Mouse (Mus musculus): ENCODE results near the gene Lrrc8c. TPM values are rescaled to one million over a fixed set of nuclear protein-coding genes. Genes with fewer than 3 reads are reported as not detected.

The Lrrc8c gene
- polyA plus RNA-seq, 1 experiment from 2014 or later: 10.1 TPM

GRCm38 (mm10) chr5:105490211-105490610 lies 29.0 kb upstream of the Lrrc8c start:
- H3K36me3 ChIP-seq (ENCODE audit: control insufficient read depth, insufficient read depth, low read length): no peaks in the 10 kb centered on the region
- ATAC-seq (replicated peaks; ENCODE audit: low FRiP score): no peak
- H3K9ac ChIP-seq (ENCODE audit: low read length): no peak overlapping the region
- no peak overlapping the region for H3K4me3 ChIP-seq (ENCODE audit: low read depth, low read length)
- H3K4me1 ChIP-seq (replicated peaks; ENCODE audit: control insufficient read depth, insufficient read depth, low read length): peaks cover 8% of the 10 kb centered on the region; the same call in 1 of the 2 replicates
- H3K9me3 ChIP-seq (ENCODE audit: control insufficient read depth, low read length): no peaks in the 10 kb centered on the region
- 92% methylated on average over 5 of the region's 5 CpGs for WGBS
- no peak for DNase-seq (ENCODE audit: low spot score)
- no peak overlapping the region for H3K4me2 ChIP-seq (ENCODE audit: low read depth, low read length, severe bottlenecking)
- H3K27ac ChIP-seq (ENCODE audit: low read depth, low read length): no peak overlapping the region
- H3K27me3 ChIP-seq (ENCODE audit: control insufficient read depth, insufficient read depth, low read length): no peaks in the 10 kb centered on the region; the same call in 1 of the 2 replicates

- no peak overlapping the region for H3K4me3 ChIP-seq (ENCODE audit: low read depth, low read length)
- ATAC-seq (replicated peaks; ENCODE audit: low FRiP score) (peak; percentile 40; the same call in 1 of the 2 replicates), DNase-seq (ENCODE audit: low spot score) (peak; percentile 57)
- no peaks in the 10 kb centered on the region for H3K36me3 ChIP-seq (ENCODE audit: control insufficient read depth, insufficient read depth, low read length)
- WGBS: 58% methylated on average over 4 of the region's 4 CpGs
- no peaks in the 10 kb centered on the region for H3K9me3 ChIP-seq (ENCODE audit: control insufficient read depth, low read length)
- peaks cover 15% of the 10 kb centered on the region for H3K4me1 ChIP-seq (replicated peaks; ENCODE audit: control insufficient read depth, insufficient read depth, low read length)
- H3K27ac ChIP-seq (ENCODE audit: low read depth, low read length): no peak overlapping the region
- no peak overlapping the region for H3K4me2 ChIP-seq (ENCODE audit: low read depth, low read length, severe bottlenecking)
- no peaks in the 10 kb centered on the region; the same call in 1 of the 2 replicates for H3K27me3 ChIP-seq (ENCODE audit: control insufficient read depth, insufficient read depth, low read length)
- H3K9ac ChIP-seq (ENCODE audit: low read length): no peak overlapping the region
Observed at GRCm38 (mm10) chr5:105491389-105491788, 27.8 kb upstream of the Lrrc8c start.

- DNase-seq (ENCODE audit: low spot score) (peak; percentile 68), ATAC-seq (replicated peaks; ENCODE audit: low FRiP score) (peak; percentile 53)
- Histone ChIP-seq H3K4me3 (ENCODE audit: low read depth, low read length) (no peak overlapping the region), H3K4me1 (replicated peaks; ENCODE audit: control insufficient read depth, insufficient read depth, low read length) (peaks cover 16% of the 10 kb centered on the region), H3K9me3 (ENCODE audit: control insufficient read depth, low read length) (no peaks in the 10 kb centered on the region), H3K4me2 (ENCODE audit: low read depth, low read length, severe bottlenecking) (no peak overlapping the region), H3K9ac (ENCODE audit: low read length) (no peak overlapping the region), H3K27ac (ENCODE audit: low read depth, low read length) (no peak overlapping the region), H3K36me3 (ENCODE audit: control insufficient read depth, insufficient read depth, low read length) (no peaks in the 10 kb centered on the region), H3K27me3 (ENCODE audit: control insufficient read depth, insufficient read depth, low read length) (no peaks in the 10 kb centered on the region; the same call in 1 of the 2 replicates)
- 16% methylated on average over 10 of the region's 10 CpGs for WGBS
Observed at GRCm38 (mm10) chr5:105492367-105493246, 26.6 kb upstream of the Lrrc8c start.

GRCm38 (mm10) chr5:105493377-105493776 lies 25.8 kb upstream of the Lrrc8c start:
- Histone ChIP-seq H3K27me3 (ENCODE audit: control insufficient read depth, insufficient read depth, low read length) (no peaks in the 10 kb centered on the region; the same call in 1 of the 2 replicates), H3K27ac (ENCODE audit: low read depth, low read length) (no peak overlapping the region), H3K9ac (ENCODE audit: low read length) (no peak overlapping the region), H3K9me3 (ENCODE audit: control insufficient read depth, low read length) (no peaks in the 10 kb centered on the region), H3K4me2 (ENCODE audit: low read depth, low read length, severe bottlenecking) (no peak overlapping the region), H3K36me3 (ENCODE audit: control insufficient read depth, insufficient read depth, low read length) (no peaks in the 10 kb centered on the region), H3K4me3 (ENCODE audit: low read depth, low read length) (no peak overlapping the region), H3K4me1 (replicated peaks; ENCODE audit: control insufficient read depth, insufficient read depth, low read length) (peaks cover 18% of the 10 kb centered on the region)
- WGBS: 65% methylated on average over 7 of the region's 7 CpGs
- ATAC-seq (replicated peaks; ENCODE audit: low FRiP score) (no peak), DNase-seq (ENCODE audit: low spot score) (no peak)

- H3K9me3 ChIP-seq (ENCODE audit: control insufficient read depth, low read length): no peaks in the 10 kb centered on the region
- no peaks in the 10 kb centered on the region; the same call in 1 of the 2 replicates for H3K27me3 ChIP-seq (ENCODE audit: control insufficient read depth, insufficient read depth, low read length)
- WGBS: 25% methylated on average over 10 of the region's 10 CpGs
- H3K27ac ChIP-seq (ENCODE audit: low read depth, low read length): no peak overlapping the region
- no peaks in the 10 kb centered on the region for H3K36me3 ChIP-seq (ENCODE audit: control insufficient read depth, insufficient read depth, low read length)
- no peak for ATAC-seq (replicated peaks; ENCODE audit: low FRiP score)
- H3K4me1 ChIP-seq (replicated peaks; ENCODE audit: control insufficient read depth, insufficient read depth, low read length): peaks cover 19% of the 10 kb centered on the region
- DNase-seq (ENCODE audit: low spot score): peak; percentile 61
- H3K4me3 ChIP-seq (ENCODE audit: low read depth, low read length): no peak overlapping the region
- peak overlapping the region; percentile 13; the same call in 1 of the 2 replicates for H3K4me2 ChIP-seq (ENCODE audit: low read depth, low read length, severe bottlenecking)
- no peak overlapping the region for H3K9ac ChIP-seq (ENCODE audit: low read length)
Observed at GRCm38 (mm10) chr5:105494246-105494917, 24.8 kb upstream of the Lrrc8c start.

- Histone ChIP-seq H3K27ac (ENCODE audit: low read depth, low read length) (no peak overlapping the region; the same call in 1 of the 2 replicates), H3K27me3 (ENCODE audit: control insufficient read depth, insufficient read depth, low read length) (no peaks in the 10 kb centered on the region; the same call in 1 of the 2 replicates), H3K4me1 (replicated peaks; ENCODE audit: control insufficient read depth, insufficient read depth, low read length) (peaks cover 21% of the 10 kb centered on the region), H3K36me3 (ENCODE audit: control insufficient read depth, insufficient read depth, low read length) (no peaks in the 10 kb centered on the region), H3K9ac (ENCODE audit: low read length) (peak overlapping the region; percentile 24; the same call in 1 of the 2 replicates), H3K4me2 (ENCODE audit: low read depth, low read length, severe bottlenecking) (peak overlapping the region; percentile 49), H3K4me3 (ENCODE audit: low read depth, low read length) (peak overlapping the region; percentile 8; the same call in 1 of the 2 replicates), H3K9me3 (ENCODE audit: control insufficient read depth, low read length) (no peaks in the 10 kb centered on the region)
- 5% methylated on average over 22 of the region's 24 CpGs for WGBS
- DNase-seq (ENCODE audit: low spot score): peak; percentile 90
- peak; percentile 78 for ATAC-seq (replicated peaks; ENCODE audit: low FRiP score)
Observed at GRCm38 (mm10) chr5:105494918-105495901, 24.0 kb upstream of the Lrrc8c start.

GRCm38 (mm10) chr5:105496133-105496532 lies 23.1 kb upstream of the Lrrc8c start:
- Histone ChIP-seq H3K4me1 (replicated peaks; ENCODE audit: control insufficient read depth, insufficient read depth, low read length) (peaks cover 23% of the 10 kb centered on the region), H3K9ac (ENCODE audit: low read length) (no peak overlapping the region), H3K36me3 (ENCODE audit: control insufficient read depth, insufficient read depth, low read length) (no peaks in the 10 kb centered on the region), H3K4me3 (ENCODE audit: low read depth, low read length) (no peak overlapping the region), H3K27ac (ENCODE audit: low read depth, low read length) (no peak overlapping the region), H3K9me3 (ENCODE audit: control insufficient read depth, low read length) (no peaks in the 10 kb centered on the region), H3K27me3 (ENCODE audit: control insufficient read depth, insufficient read depth, low read length) (no peaks in the 10 kb centered on the region; the same call in 1 of the 2 replicates), H3K4me2 (ENCODE audit: low read depth, low read length, severe bottlenecking) (no peak overlapping the region)
- no peak for DNase-seq (ENCODE audit: low spot score)
- ATAC-seq (replicated peaks; ENCODE audit: low FRiP score): no peak
- WGBS: 71% methylated on average over 4 of the region's 4 CpGs

GRCm38 (mm10) chr5:105496586-105496985 lies 22.6 kb upstream of the Lrrc8c start:
- Histone ChIP-seq H3K9me3 (ENCODE audit: control insufficient read depth, low read length) (no peaks in the 10 kb centered on the region), H3K4me1 (replicated peaks; ENCODE audit: control insufficient read depth, insufficient read depth, low read length) (peaks cover 23% of the 10 kb centered on the region), H3K27me3 (ENCODE audit: control insufficient read depth, insufficient read depth, low read length) (no peaks in the 10 kb centered on the region; the same call in 1 of the 2 replicates), H3K9ac (ENCODE audit: low read length) (no peak overlapping the region), H3K36me3 (ENCODE audit: control insufficient read depth, insufficient read depth, low read length) (no peaks in the 10 kb centered on the region), H3K27ac (ENCODE audit: low read depth, low read length) (no peak overlapping the region), H3K4me3 (ENCODE audit: low read depth, low read length) (no peak overlapping the region), H3K4me2 (ENCODE audit: low read depth, low read length, severe bottlenecking) (no peak overlapping the region)
- 85% methylated on average over 7 of the region's 7 CpGs for WGBS
- ATAC-seq (replicated peaks; ENCODE audit: low FRiP score): no peak
- no peak for DNase-seq (ENCODE audit: low spot score)
